In genomic region chr12:54098785-54099184, GRCm38 (mm10) we compare ENCODE assay signal across 8 mouse cellular contexts.
A peak's percentile ranks its signal among the peaks of the same experiment; 100 is the strongest.
DNase-seq lines count a peak whose midpoint lies in the region; ATAC-seq lines count a peak whose summit lies in the region.

No protein-coding gene starts in this region.

- no peak overlapping the region for H3K4me2 ChIP-seq in midbrain, embryonic 16.5 days (ENCODE audit: low read length)

- H3K27ac ChIP-seq in midbrain, embryonic 10.5 days (replicated peaks) = no peak overlapping the region
- no peak overlapping the region for H3K27ac ChIP-seq in midbrain, embryonic 16.5 days (ENCODE audit: low read length)

- H3K36me3 ChIP-seq in midbrain, embryonic 10.5 days = no peaks in the 10 kb centered on the region
- no peaks in the 10 kb centered on the region for H3K36me3 ChIP-seq in midbrain, embryonic 16.5 days (ENCODE audit: control insufficient read depth, insufficient read depth, low read length)

- no peak overlapping the region for H3K9ac ChIP-seq in midbrain, embryonic 16.5 days (ENCODE audit: low read depth, low read length)

- H3K4me3 ChIP-seq in midbrain, embryonic 10.5 days = no peak overlapping the region
- H3K4me3 ChIP-seq in midbrain, embryonic 16.5 days (ENCODE audit: low read depth, low read length) = no peak overlapping the region

- H3K9me3 ChIP-seq in midbrain, embryonic 10.5 days (replicated peaks) = no peaks in the 10 kb centered on the region
- H3K9me3 ChIP-seq in midbrain, embryonic 16.5 days (replicated peaks; ENCODE audit: control insufficient read depth, low read length, poor library complexity, severe bottlenecking) = no peaks in the 10 kb centered on the region

- peaks cover 18% of the 10 kb centered on the region for H3K4me1 ChIP-seq in midbrain, embryonic 10.5 days
- no peaks in the 10 kb centered on the region for H3K4me1 ChIP-seq in midbrain, embryonic 16.5 days (ENCODE audit: control insufficient read depth, insufficient read depth, low read length)

- 11% methylated on average over 6 of the region's 6 CpGs for WGBS in midbrain, embryonic 10.5 days
- WGBS in midbrain, embryonic 16.5 days = 12% methylated on average over 6 of the region's 6 CpGs

- no peaks in the 10 kb centered on the region; the same call in 1 of the 2 replicates for H3K27me3 ChIP-seq in midbrain, embryonic 10.5 days (ENCODE audit: low read depth, poor library complexity, severe bottlenecking)
- H3K27me3 ChIP-seq in midbrain, embryonic 16.5 days (ENCODE audit: control insufficient read depth, insufficient read depth, low read depth, low read length) = no peaks in the 10 kb centered on the region

- DNase-seq in midbrain, embryonic 10.5 days (ENCODE audit: low spot score) = peak; percentile 82
- peak; percentile 69 to 73 for DNase-seq in cerebellum, postnatal 36 days
- DNase-seq in gastrocnemius, postnatal 10 days = peak; percentile 82
- peak; percentile 73 to 80 for DNase-seq in left cerebral cortex, adult 18-20 months (ENCODE audit: low spot score in 2 of 2)
- peak; percentile 80 for DNase-seq in mesoderm, embryonic 11.5 days (ENCODE audit: low read depth, low spot score)
- peak; percentile 15 to 17 for DNase-seq in spleen, postnatal 36 days (ENCODE audit: low spot score in 2 of 2)

- no peak for ATAC-seq in midbrain, embryonic 16.5 days
- ATAC-seq in inflammation-experienced regulatory T-cells, adult 6 months = peak; percentile 56

Comparison
In these comparisons a context has a peak if more than half of its experiments do, and no peak if none do; other contexts are left out.
1. DNase-seq: peak in every context shown above with its lines; median percentile 82 in midbrain, embryonic 10.5 days; 82 in gastrocnemius, postnatal 10 days; 80 in mesoderm, embryonic 11.5 days; 76 in left cerebral cortex, adult 18-20 months; 71 in cerebellum, postnatal 36 days; 16 in spleen, postnatal 36 days.